Mouse (Mus musculus) limb, embryonic 15.5 days (tissue): ENCODE data around the gene Vps25. TPM values are rescaled to one million over a fixed set of nuclear protein-coding genes. Genes with fewer than 3 reads are reported as not detected.
A peak's percentile ranks its signal among the peaks of the same experiment; 100 is the strongest.

Experiments
- ATAC-seq: fragments of 200-750 bp; cut with Nextera tagmentation; 2 replicates; pipeline ENCODE4 v1.8.0; 2017; ENCODE audit warnings: low read depth, moderate TSS enrichment; ENCODE audit not compliant: insufficient number of reproducible peaks, low FRiP score, low TSS enrichment
- H3K27ac ChIP-seq: fragments of 300-500 bp; sonication (generic); 2 replicates; pipeline ENCODE4 v1.5.1; 2015; ENCODE audit warnings: moderate library complexity, mild to moderate bottlenecking, inconsistent platforms
- H3K27me3 ChIP-seq: fragments of 300-500 bp; sonication (generic); 2 replicates; pipeline ENCODE4 v1.6.1; 2015; ENCODE audit warnings: inconsistent platforms
- H3K36me3 ChIP-seq: fragments of 300-500 bp; sonication (generic); 2 replicates; pipeline ENCODE4 v1.6.1; 2015; ENCODE audit warnings: inconsistent platforms
- H3K4me1 ChIP-seq: fragments of 300-500 bp; sonication (generic); 2 replicates; pipeline ENCODE4 v1.6.1; 2015; ENCODE audit warnings: inconsistent platforms
- H3K4me2 ChIP-seq: fragments of 300-500 bp; sonication (generic); 2 replicates; pipeline ENCODE4 v1.6.1; 2015; ENCODE audit warnings: mild to moderate bottlenecking, inconsistent platforms
- H3K4me3 ChIP-seq: fragments of 300-500 bp; sonication (generic); 2 replicates; pipeline ENCODE4 v1.5.1; 2015; ENCODE audit warnings: mild to moderate bottlenecking, inconsistent platforms
- H3K9ac ChIP-seq: fragments of 300-500 bp; sonication (generic); 2 replicates; pipeline ENCODE4 v1.6.1; 2015; ENCODE audit warnings: inconsistent platforms
- H3K9me3 ChIP-seq: fragments of 300-500 bp; sonication (generic); 2 replicates; pipeline ENCODE4 v1.6.1; 2016; ENCODE audit warnings: inconsistent platforms
- WGBS: fragments of 180-500 bp; shearing (Covaris S2); methylation state at CpG from one replicate; pipeline ENCODE4 v1.1.7; 2015; 5-methylcytosine and 5-hydroxymethylcytosine counted together
- polyA plus RNA-seq: library from polyadenylated mRNA; unstranded; fragments of >200 nt; fragmentation: Nextera tagmentation; extraction: Ambion mirVana; gene quantifications from 2 replicates; pipeline ENCODE4 v1.2.1, GENCODE M21; 2015

Vps25 gene
- 112 and 120 TPM in 2 replicates for polyA plus RNA-seq

- peak within 1 kb of the TSS; percentile 85 for H3K4me2 ChIP-seq
- peak within 1 kb of the TSS; percentile 92 for H3K27ac ChIP-seq
- no peaks in the 10 kb centered on the region for H3K9me3 ChIP-seq
- under 1% methylated on average over 40 of the region's 40 CpGs for WGBS
- H3K4me3 ChIP-seq = peak within 1 kb of the TSS; percentile 68
- ATAC-seq = peak; percentile 66
- peaks cover 20% of the 10 kb centered on the region for H3K4me1 ChIP-seq
- H3K9ac ChIP-seq = peak within 1 kb of the TSS; percentile 65
- H3K27me3 ChIP-seq = no peaks in the 10 kb centered on the region
- peaks cover 18% of the 10 kb centered on the region; the same call in 1 of the 2 replicates for H3K36me3 ChIP-seq
Measured at GRCm38 (mm10) chr11:101253613-101254389, at the start of gene Vps25. Vps25 (plus strand) TSS chr11:101253707.

GRCm38 (mm10) chr11:101211970-101212369 is 41.5 kb upstream of the Vps25 start:
- no peaks in the 10 kb centered on the region for H3K4me1 ChIP-seq
- no peak; the same call in 1 of the 2 replicates for ATAC-seq
- H3K4me2 ChIP-seq = no peak overlapping the region
- no peaks in the 10 kb centered on the region for H3K27me3 ChIP-seq
- H3K4me3 ChIP-seq = no peak overlapping the region
- WGBS = 41% methylated on average over 3 of the region's 3 CpGs
- no peaks in the 10 kb centered on the region for H3K9me3 ChIP-seq
- H3K36me3 ChIP-seq = peaks cover 75% of the 10 kb centered on the region
- H3K27ac ChIP-seq = no peak overlapping the region
- H3K9ac ChIP-seq = no peak overlapping the region

GRCm38 (mm10) chr11:101216936-101217335 is 36.6 kb upstream of the Vps25 start:
- no peak overlapping the region for H3K9ac ChIP-seq

GRCm38 (mm10) chr11:101218436-101219055 is 35.0 kb upstream of the Vps25 start:
- no peak overlapping the region for H3K9ac ChIP-seq
- 83% methylated on average over 10 of the region's 10 CpGs for WGBS
- no peak overlapping the region for H3K27ac ChIP-seq
- H3K36me3 ChIP-seq = peaks cover 44% of the 10 kb centered on the region
- no peak overlapping the region for H3K4me3 ChIP-seq
- no peak for ATAC-seq
- no peak overlapping the region for H3K4me2 ChIP-seq
- no peaks in the 10 kb centered on the region for H3K4me1 ChIP-seq
- no peaks in the 10 kb centered on the region for H3K27me3 ChIP-seq
- no peaks in the 10 kb centered on the region for H3K9me3 ChIP-seq

More at GRCm38 (mm10) chr11:101216936-101217335, 36.6 kb upstream of the Vps25 start:
- WGBS = 87% methylated on average over 5 of the region's 5 CpGs
- H3K36me3 ChIP-seq = peaks cover 52% of the 10 kb centered on the region
- no peaks in the 10 kb centered on the region for H3K9me3 ChIP-seq
- no peak for ATAC-seq
- H3K4me1 ChIP-seq = no peaks in the 10 kb centered on the region
- H3K27me3 ChIP-seq = no peaks in the 10 kb centered on the region
- H3K4me2 ChIP-seq = no peak overlapping the region
- H3K27ac ChIP-seq = no peak overlapping the region
- no peak overlapping the region for H3K4me3 ChIP-seq

GRCm38 (mm10) chr11:101220853-101221252 is 32.7 kb upstream of the Vps25 start:
- no peak overlapping the region for H3K4me2 ChIP-seq
- no peaks in the 10 kb centered on the region for H3K4me1 ChIP-seq
- no peak overlapping the region for H3K4me3 ChIP-seq
- no peaks in the 10 kb centered on the region for H3K9me3 ChIP-seq
- H3K9ac ChIP-seq = no peak overlapping the region
- H3K27me3 ChIP-seq = no peaks in the 10 kb centered on the region
- WGBS = 60% methylated on average over 2 of the region's 2 CpGs
- peaks cover 22% of the 10 kb centered on the region for H3K36me3 ChIP-seq
- no peak for ATAC-seq
- H3K27ac ChIP-seq = no peak overlapping the region

GRCm38 (mm10) chr11:101221306-101221986 is 32.1 kb upstream of the Vps25 start:
- 82% methylated on average over 8 of the region's 8 CpGs for WGBS
- H3K27me3 ChIP-seq = no peaks in the 10 kb centered on the region
- H3K9me3 ChIP-seq = no peaks in the 10 kb centered on the region
- H3K4me2 ChIP-seq = no peak overlapping the region
- H3K4me3 ChIP-seq = no peak overlapping the region
- no peak overlapping the region for H3K9ac ChIP-seq
- no peaks in the 10 kb centered on the region for H3K4me1 ChIP-seq
- H3K27ac ChIP-seq = no peak overlapping the region
- ATAC-seq = no peak
- peaks cover 16% of the 10 kb centered on the region for H3K36me3 ChIP-seq

- Histone ChIP-seq H3K9ac (no peak overlapping the region), H3K9me3 (no peaks in the 10 kb centered on the region), H3K4me2 (no peak overlapping the region), H3K4me1 (0 out of 2 replicates have a peak, but pooled peaks cover under 1% of the 10 kb centered on the region), H3K36me3 (0 out of 2 replicates have a peak, but pooled peaks cover 3% of the 10 kb centered on the region), H3K4me3 (no peak overlapping the region), H3K27me3 (no peaks in the 10 kb centered on the region), H3K27ac (no peak overlapping the region)
- WGBS = 81% methylated on average over 3 of the region's 3 CpGs
- no peak for ATAC-seq
Measured at GRCm38 (mm10) chr11:101224337-101224736, 29.2 kb upstream of the Vps25 start.

GRCm38 (mm10) chr11:101225331-101226064 is 28.0 kb upstream of the Vps25 start:
- WGBS = 19% methylated on average over 25 of the region's 25 CpGs

GRCm38 (mm10) chr11:101226065-101226701 is 27.3 kb upstream of the Vps25 start, which contains the start of gene Ezh1:
Ezh1 (minus strand) TSS chr11:101226463.
- H3K36me3 ChIP-seq = 0 out of 2 replicates have a peak, but pooled peaks cover 3% of the 10 kb centered on the region
- peak within 1 kb of the TSS; percentile 84 for H3K4me3 ChIP-seq
- H3K9ac ChIP-seq = peak within 1 kb of the TSS; percentile 76
- no peaks in the 10 kb centered on the region for H3K9me3 ChIP-seq
- peak; percentile 88 for ATAC-seq
- H3K4me2 ChIP-seq = peak within 1 kb of the TSS; percentile 78
- WGBS = under 1% methylated on average over 56 of the region's 56 CpGs
- peak within 1 kb of the TSS; percentile 74 for H3K27ac ChIP-seq
- no peaks in the 10 kb centered on the region for H3K27me3 ChIP-seq
- H3K4me1 ChIP-seq = peaks cover 19% of the 10 kb centered on the region

More at GRCm38 (mm10) chr11:101225331-101226064, 28.0 kb upstream of the Vps25 start:
- H3K9ac ChIP-seq = peak overlapping the region; percentile 76
- no peaks in the 10 kb centered on the region for H3K9me3 ChIP-seq
- H3K27ac ChIP-seq = peak overlapping the region; percentile 74
- peaks cover 12% of the 10 kb centered on the region for H3K4me1 ChIP-seq
- H3K27me3 ChIP-seq = no peaks in the 10 kb centered on the region
- H3K36me3 ChIP-seq = 0 out of 2 replicates have a peak, but pooled peaks cover 3% of the 10 kb centered on the region
- no peak for ATAC-seq
- H3K4me2 ChIP-seq = peak overlapping the region; percentile 78
- H3K4me3 ChIP-seq = peak overlapping the region; percentile 84

- Histone ChIP-seq H3K9ac (no peak overlapping the region), H3K4me1 (peaks cover 34% of the 10 kb centered on the region), H3K36me3 (no peaks in the 10 kb centered on the region), H3K27me3 (no peaks in the 10 kb centered on the region), H3K4me2 (0 out of 2 replicates have a peak overlapping the region, but pooled peaks have one; percentile 37), H3K27ac (peak overlapping the region; percentile 78; the same call in 1 of the 2 replicates), H3K4me3 (no peak overlapping the region), H3K9me3 (no peaks in the 10 kb centered on the region)
- WGBS = 37% methylated on average over 8 of the region's 8 CpGs
- no peak for ATAC-seq
Measured at GRCm38 (mm10) chr11:101229361-101229900, 24.1 kb upstream of the Vps25 start.
